Mouse (Mus musculus) embryonic facial prominence, embryonic 13.5 days (tissue): ENCODE measurements around the gene Slc46a3. TPM values are rescaled to one million over a fixed set of nuclear protein-coding genes. Genes with fewer than 3 reads are reported as not detected.

Experiments used
- ATAC-seq: fragments of 200-750 bp; cut with Nextera tagmentation; 2 replicates; pipeline ENCODE4 v1.8.0; 2017; ENCODE audit warnings: low read depth; ENCODE audit not compliant: insufficient number of reproducible peaks, insufficient read depth, low FRiP score, low TSS enrichment
- H3K27ac ChIP-seq: fragments of 300-500 bp; sonication (generic); 2 replicates; pipeline ENCODE4 v1.5.1; 2015; ENCODE audit warnings: moderate library complexity, mild to moderate bottlenecking, inconsistent platforms
- H3K27me3 ChIP-seq: fragments of 300-500 bp; sonication (generic); 2 replicates; pipeline ENCODE4 v1.6.1; 2015; ENCODE audit warnings: mild to moderate bottlenecking, inconsistent platforms
- H3K36me3 ChIP-seq: fragments of 300-500 bp; sonication (generic); 2 replicates; pipeline ENCODE4 v1.6.1; 2015; ENCODE audit warnings: mild to moderate bottlenecking, inconsistent platforms
- H3K4me1 ChIP-seq: fragments of 300-500 bp; sonication (generic); 2 replicates; pipeline ENCODE4 v1.6.1; 2015; ENCODE audit warnings: inconsistent platforms
- H3K4me2 ChIP-seq: fragments of 300-500 bp; sonication (generic); 2 replicates; pipeline ENCODE4 v1.6.1; 2015; ENCODE audit warnings: moderate library complexity, mild to moderate bottlenecking, inconsistent platforms
- H3K4me3 ChIP-seq: fragments of 300-500 bp; sonication (generic); 2 replicates; pipeline ENCODE4 v1.5.1; 2015; ENCODE audit warnings: mild to moderate bottlenecking, inconsistent platforms
- H3K9ac ChIP-seq: fragments of 300-500 bp; sonication (generic); 2 replicates; pipeline ENCODE4 v1.6.1; 2015; ENCODE audit warnings: mild to moderate bottlenecking, inconsistent platforms
- H3K9me3 ChIP-seq: fragments of 300-500 bp; sonication (generic); 2 replicates; pipeline ENCODE4 v1.6.1; 2016; ENCODE audit warnings: inconsistent platforms
- WGBS: fragments of 180-500 bp; shearing (Covaris S2); methylation state at CpG from one replicate; pipeline ENCODE4 v1.1.7; 2015; ENCODE audit warnings: mixed read lengths; 5-methylcytosine and 5-hydroxymethylcytosine counted together
- polyA plus RNA-seq: library from polyadenylated mRNA; unstranded; fragments of >200 nt; fragmentation: Nextera tagmentation; extraction: Ambion mirVana; gene quantifications from 2 replicates; pipeline ENCODE4 v1.2.1, GENCODE M21; 2015

Gene Slc46a3
- polyA plus RNA-seq, 1 experiment from 2014 or later = 2.0 TPM

GRCm38 (mm10) chr5:147893143-147893542 lies 1.5 kb downstream of the Slc46a3 start:
- no peaks in the 10 kb centered on the region for H3K9me3 ChIP-seq
- peak overlapping the region; percentile 70; the same call in 1 of the 2 replicates for H3K4me3 ChIP-seq
- peaks cover 26% of the 10 kb centered on the region for H3K27me3 ChIP-seq
- 17% methylated on average over 9 of the region's 9 CpGs for WGBS
- no peak for ATAC-seq
- H3K9ac ChIP-seq = no peak overlapping the region
- peaks cover 10% of the 10 kb centered on the region for H3K4me1 ChIP-seq
- no peaks in the 10 kb centered on the region for H3K36me3 ChIP-seq
- no peak overlapping the region for H3K27ac ChIP-seq
- peak overlapping the region; percentile 94; the same call in 1 of the 2 replicates for H3K4me2 ChIP-seq

DNA sequence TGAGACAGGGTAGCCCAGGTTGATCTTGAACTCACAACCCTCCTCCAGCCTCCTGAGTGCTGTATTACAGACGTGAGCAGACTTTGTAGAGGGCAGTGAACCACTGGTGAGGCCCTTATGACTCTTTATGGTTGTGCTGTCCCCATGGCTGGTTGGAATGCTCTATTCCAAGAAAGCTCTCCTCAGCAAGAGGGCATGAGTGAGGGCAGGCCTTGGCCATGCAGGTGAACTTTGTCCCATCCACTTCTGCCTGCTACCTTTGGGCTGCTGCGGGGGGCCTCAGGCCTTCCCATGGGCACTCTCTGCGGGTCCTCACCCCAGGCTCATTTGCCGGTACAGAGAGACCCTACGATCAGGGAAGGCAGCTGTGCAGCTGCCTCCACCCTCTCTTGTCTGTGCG lies 1.9 kb downstream of the Slc46a3 start:
- Histone ChIP-seq H3K4me2 (no peak overlapping the region), H3K9me3 (no peaks in the 10 kb centered on the region), H3K4me3 (no peak overlapping the region), H3K9ac (no peak overlapping the region), H3K27me3 (peaks cover 26% of the 10 kb centered on the region), H3K36me3 (no peaks in the 10 kb centered on the region), H3K4me1 (peaks cover 10% of the 10 kb centered on the region), H3K27ac (no peak overlapping the region)
- ATAC-seq = no peak
- WGBS = 33% methylated on average over 6 of the region's 6 CpGs

DNA sequence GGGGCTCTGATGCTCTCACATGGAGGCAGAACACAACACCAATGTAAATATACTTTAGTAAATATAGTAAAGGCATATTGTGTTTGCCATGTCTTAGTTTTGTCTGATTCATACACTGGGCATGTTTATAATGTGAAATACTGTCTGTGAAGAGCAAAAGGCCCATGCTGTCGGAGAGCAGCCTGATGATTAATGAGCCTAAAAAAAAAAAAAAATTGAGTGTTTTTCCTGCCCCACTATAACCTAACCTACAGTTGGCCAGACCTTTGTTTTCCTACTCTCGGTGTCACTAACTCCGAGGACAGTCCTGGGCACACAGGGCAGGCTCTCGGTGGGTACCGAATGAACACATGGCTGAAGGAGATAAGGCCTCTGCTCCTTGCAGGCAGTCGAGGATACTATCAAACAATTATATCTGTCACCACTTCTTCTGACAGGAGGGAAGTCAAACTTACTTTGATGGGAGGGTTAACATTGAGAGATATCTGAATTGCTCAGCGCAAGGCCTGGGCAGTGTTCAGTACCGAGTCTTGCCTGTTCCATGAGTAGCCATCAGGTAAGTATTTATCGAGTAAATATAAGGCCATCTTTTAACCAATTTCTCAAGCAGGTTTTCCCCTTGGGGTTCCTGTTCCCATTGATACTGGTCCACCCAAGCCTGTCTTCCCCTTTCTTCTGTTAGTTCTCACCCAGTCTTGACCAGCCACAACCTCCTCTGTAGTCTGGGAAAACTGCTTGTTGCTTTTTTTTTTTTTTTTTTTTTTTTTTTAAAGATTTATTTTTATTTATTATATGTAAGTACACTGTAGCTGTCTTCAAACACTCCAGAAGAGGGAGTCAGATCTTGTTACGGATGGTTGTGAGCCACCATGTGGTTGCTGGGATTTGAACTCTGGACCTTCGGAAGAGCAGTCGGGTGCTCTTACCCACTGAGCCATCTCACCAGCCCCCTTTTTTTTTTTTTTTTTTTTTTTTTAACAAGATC lies 6.0 kb downstream of the Slc46a3 start:
- no peak overlapping the region for H3K9ac ChIP-seq
- 90% methylated on average over 10 of the region's 12 CpGs for WGBS

GRCm38 (mm10) chr5:147883581-147883980 lies 11.0 kb downstream of the Slc46a3 start:
- no peak overlapping the region for H3K4me2 ChIP-seq
- H3K9ac ChIP-seq = no peak overlapping the region
- no peak for ATAC-seq
- H3K36me3 ChIP-seq = peaks cover 27% of the 10 kb centered on the region
- no peak overlapping the region for H3K27ac ChIP-seq
- no peaks in the 10 kb centered on the region for H3K4me1 ChIP-seq
- 89% methylated on average over 6 of the region's 6 CpGs for WGBS
- H3K27me3 ChIP-seq = no peaks in the 10 kb centered on the region
- H3K9me3 ChIP-seq = no peaks in the 10 kb centered on the region
- H3K4me3 ChIP-seq = no peak overlapping the region

More for the DNA sequence above, 6.0 kb downstream of the Slc46a3 start:
- Histone ChIP-seq H3K9me3 (no peaks in the 10 kb centered on the region), H3K4me2 (no peak overlapping the region), H3K4me1 (no peaks in the 10 kb centered on the region), H3K27ac (no peak overlapping the region), H3K36me3 (no peaks in the 10 kb centered on the region), H3K27me3 (peaks cover 14% of the 10 kb centered on the region), H3K4me3 (no peak overlapping the region)
- no peak for ATAC-seq

DNA sequence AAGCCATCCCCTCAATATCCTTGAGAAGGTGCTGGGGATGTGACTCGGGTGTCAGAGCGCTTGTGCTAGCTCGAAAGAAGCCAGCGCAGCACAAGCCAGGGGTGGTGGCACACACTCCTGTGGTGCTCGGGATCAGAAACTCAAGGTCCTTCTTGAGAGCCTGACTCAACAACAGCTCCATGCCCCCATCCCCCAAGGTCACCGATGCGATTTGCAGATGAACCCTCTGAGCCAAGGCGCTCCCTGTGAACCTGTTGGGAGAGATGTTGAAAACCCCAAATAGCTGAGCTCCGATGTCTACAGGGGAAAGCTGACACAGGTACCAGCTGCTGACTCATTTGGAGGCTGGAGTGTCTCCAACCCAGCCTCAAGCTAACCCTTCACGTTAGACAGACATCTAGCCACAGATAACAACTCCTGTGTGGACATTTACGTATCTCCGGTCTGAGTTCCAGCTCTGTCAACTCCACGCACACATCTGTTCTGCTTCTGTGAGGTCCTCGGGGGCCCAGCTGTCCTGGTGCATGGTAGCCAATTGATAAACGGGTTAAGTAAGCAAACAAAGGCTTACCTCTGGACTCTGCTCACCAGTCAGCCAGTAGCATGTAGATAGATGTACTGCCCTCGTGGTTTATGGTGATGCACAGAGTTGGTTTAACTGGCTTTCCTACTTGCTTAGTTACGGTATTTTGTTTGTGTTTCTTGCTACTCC lies 14.5 kb downstream of the Slc46a3 start:
- Histone ChIP-seq H3K4me3 (no peak overlapping the region), H3K4me1 (no peaks in the 10 kb centered on the region), H3K27ac (no peak overlapping the region), H3K4me2 (no peak overlapping the region), H3K27me3 (no peaks in the 10 kb centered on the region), H3K9ac (no peak overlapping the region), H3K9me3 (no peaks in the 10 kb centered on the region), H3K36me3 (peaks cover 60% of the 10 kb centered on the region)
- WGBS = 90% methylated on average over 17 of the region's 17 CpGs
- ATAC-seq = no peak

- no peak for ATAC-seq
- H3K9ac ChIP-seq = no peak overlapping the region
- no peaks in the 10 kb centered on the region for H3K27me3 ChIP-seq
- H3K4me1 ChIP-seq = no peaks in the 10 kb centered on the region
- no peak overlapping the region for H3K4me2 ChIP-seq
- H3K27ac ChIP-seq = no peak overlapping the region
- H3K36me3 ChIP-seq = peaks cover 84% of the 10 kb centered on the region
- H3K9me3 ChIP-seq = no peaks in the 10 kb centered on the region
- no peak overlapping the region for H3K4me3 ChIP-seq
- 81% methylated on average over 6 of the region's 6 CpGs for WGBS
Measured at GRCm38 (mm10) chr5:147877520-147877919, 17.1 kb downstream of the Slc46a3 start.

DNA sequence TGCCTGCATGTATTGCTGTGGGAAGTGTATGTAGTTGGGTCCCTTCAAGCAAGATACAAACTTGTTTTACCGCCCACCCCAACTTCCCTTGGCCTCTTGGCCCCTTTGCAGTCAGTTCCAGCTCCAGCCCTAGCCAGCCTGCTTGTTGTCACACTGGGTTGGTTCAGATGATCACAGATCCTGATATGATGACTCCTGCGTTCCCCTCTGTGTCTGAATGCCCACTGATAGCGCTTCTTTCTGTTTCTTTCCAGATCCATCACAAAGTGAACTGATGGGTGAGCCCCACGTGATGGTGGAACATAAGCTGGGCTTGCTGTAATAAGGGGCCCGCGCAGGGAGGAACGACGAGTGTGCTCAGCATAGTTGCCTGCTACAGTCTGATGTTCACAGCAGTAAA lies 19.4 kb downstream of the Slc46a3 start:
- H3K4me2 ChIP-seq = no peak overlapping the region
- no peak overlapping the region for H3K27ac ChIP-seq
- H3K27me3 ChIP-seq = no peaks in the 10 kb centered on the region
- H3K4me3 ChIP-seq = no peak overlapping the region
- 94% methylated on average over 8 of the region's 8 CpGs for WGBS
- H3K9me3 ChIP-seq = no peaks in the 10 kb centered on the region
- ATAC-seq = no peak
- H3K9ac ChIP-seq = no peak overlapping the region
- H3K36me3 ChIP-seq = peaks cover 93% of the 10 kb centered on the region
- no peaks in the 10 kb centered on the region for H3K4me1 ChIP-seq

DNA sequence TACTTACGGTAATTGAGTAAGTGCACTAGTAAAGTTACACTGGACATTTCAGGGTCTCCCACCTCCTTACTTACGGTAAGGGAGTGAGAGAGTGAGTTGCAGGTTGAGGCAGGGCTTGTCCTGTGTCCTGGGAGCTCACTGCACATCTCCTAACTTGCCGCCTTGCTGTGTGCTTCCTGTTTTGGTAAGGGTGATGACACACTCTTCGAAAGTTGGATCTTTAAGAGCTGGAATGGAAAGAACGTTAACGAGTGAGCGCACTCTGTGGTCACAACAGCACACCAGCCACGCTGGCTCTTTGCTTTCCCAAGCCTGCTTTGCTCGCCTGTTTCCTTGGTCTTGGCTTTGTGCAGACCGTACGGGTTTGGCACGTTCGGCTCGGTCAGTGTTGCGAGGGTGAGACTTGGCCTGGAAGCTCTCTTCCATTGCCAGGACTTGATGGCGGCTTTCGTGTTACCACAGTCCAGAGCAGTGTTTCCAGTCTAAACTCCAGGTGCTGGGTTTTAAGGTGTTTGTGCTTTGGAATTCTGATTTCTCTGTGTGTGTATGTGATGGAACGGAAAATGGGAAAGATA lies 20.0 kb downstream of the Slc46a3 start:
- no peak for ATAC-seq

GRCm38 (mm10) chr5:147871091-147871820 lies 23.4 kb downstream of the Slc46a3 start:
- no peaks in the 10 kb centered on the region for H3K27me3 ChIP-seq
- no peak overlapping the region for H3K4me2 ChIP-seq
- WGBS = 81% methylated on average over 15 of the region's 15 CpGs
- no peaks in the 10 kb centered on the region for H3K4me1 ChIP-seq
- no peaks in the 10 kb centered on the region for H3K9me3 ChIP-seq
- no peak for ATAC-seq
- H3K9ac ChIP-seq = no peak overlapping the region
- no peak overlapping the region for H3K27ac ChIP-seq
- H3K4me3 ChIP-seq = no peak overlapping the region
- H3K36me3 ChIP-seq = peaks cover 95% of the 10 kb centered on the region

More for the DNA sequence above, 20.0 kb downstream of the Slc46a3 start:
- Histone ChIP-seq H3K27ac (no peak overlapping the region), H3K9ac (no peak overlapping the region), H3K27me3 (no peaks in the 10 kb centered on the region), H3K9me3 (no peaks in the 10 kb centered on the region), H3K4me1 (no peaks in the 10 kb centered on the region), H3K4me2 (no peak overlapping the region), H3K4me3 (no peak overlapping the region), H3K36me3 (peaks cover 93% of the 10 kb centered on the region)
- WGBS = 94% methylated on average over 18 of the region's 18 CpGs

DNA sequence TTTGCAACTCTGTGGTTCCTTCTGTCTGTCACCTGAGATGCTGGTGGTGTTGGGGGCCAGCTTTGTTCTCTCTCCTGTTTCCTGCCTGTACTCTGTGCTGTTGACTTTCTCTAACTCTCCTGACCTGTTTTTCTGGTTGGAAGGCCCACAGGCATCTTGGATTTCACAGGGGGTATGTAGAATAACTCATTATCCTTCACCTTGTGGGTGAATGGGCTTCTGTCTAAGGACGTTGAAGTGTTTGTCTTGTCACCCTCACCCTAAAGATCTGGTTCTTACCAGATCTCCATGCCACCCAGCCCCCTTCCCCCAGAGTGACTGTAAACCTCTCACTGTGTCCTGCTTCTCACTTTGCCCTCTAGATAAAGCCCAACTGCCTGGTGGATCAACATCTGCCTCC lies 24.3 kb downstream of the Slc46a3 start:
- no peak overlapping the region for H3K4me2 ChIP-seq
- H3K9ac ChIP-seq = no peak overlapping the region
- H3K27me3 ChIP-seq = no peaks in the 10 kb centered on the region
- H3K36me3 ChIP-seq = peaks cover 95% of the 10 kb centered on the region
- no peaks in the 10 kb centered on the region for H3K9me3 ChIP-seq
- peak overlapping the region; percentile 69; the same call in 1 of the 2 replicates for H3K27ac ChIP-seq
- no peak overlapping the region for H3K4me3 ChIP-seq
- no peaks in the 10 kb centered on the region for H3K4me1 ChIP-seq
- ATAC-seq = peak; percentile 33; the same call in 1 of the 2 replicates
- 83% methylated on average over 1 of the region's 1 CpGs for WGBS

- peak overlapping the region; percentile 69 for H3K27ac ChIP-seq
- no peaks in the 10 kb centered on the region for H3K27me3 ChIP-seq
- H3K36me3 ChIP-seq = peaks cover 95% of the 10 kb centered on the region
- H3K4me2 ChIP-seq = no peak overlapping the region
- no peak overlapping the region for H3K4me3 ChIP-seq
- ATAC-seq = no peak
- no peak overlapping the region for H3K9ac ChIP-seq
- 86% methylated on average over 6 of the region's 6 CpGs for WGBS
- no peaks in the 10 kb centered on the region for H3K4me1 ChIP-seq
- no peaks in the 10 kb centered on the region for H3K9me3 ChIP-seq
Measured at GRCm38 (mm10) chr5:147869568-147869967, 25.0 kb downstream of the Slc46a3 start.
